Mouse (Mus musculus): ENCODE data around the gene Plekhm3.

DNA sequence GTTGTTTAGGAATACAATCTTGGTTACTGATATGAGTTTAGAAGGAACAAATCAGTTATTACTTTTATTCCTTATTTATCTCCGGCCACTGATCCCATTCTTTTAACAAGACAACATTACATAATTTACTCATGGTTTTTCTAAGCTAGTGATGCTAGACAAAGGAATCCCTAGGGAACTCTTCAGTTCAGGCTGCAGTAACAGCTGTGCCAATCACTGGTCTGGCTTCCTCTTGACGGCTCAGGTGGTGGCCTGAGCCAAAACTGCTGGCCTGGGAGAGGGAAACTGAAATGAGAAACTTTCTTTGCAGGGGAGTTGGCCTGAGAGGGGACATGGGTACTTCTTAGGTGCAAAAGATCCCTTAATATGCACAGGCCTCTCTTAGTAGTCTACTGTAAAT, 151.4 kb downstream of the Plekhm3 start:
- TF ChIP-seq CTCF (IDR thresholded peaks at IDR 0.05; ENCODE audit: control insufficient read depth, insufficient read depth, insufficient replicate concordance, low read depth, low read length) (no peak), POLR2A (IDR thresholded peaks at IDR 0.05; ENCODE audit: control insufficient read depth, low read depth, low read length) (no peak)

Measured in testis, adult 2 months (tissue).